Mouse (Mus musculus): Measurements from ENCODE around the gene Optn.
"Not testable (repeated sequence)": the region's sequence is repeated elsewhere in the genome, so short reads cannot be mapped to it uniquely, and the experiment has no call there.

Optn gene

GRCm38 (mm10) chr2:5063299-5064205 lies at the start of gene Optn:
Gene Optn (minus strand): TSS chr2:5064051.
- DNase-seq: peak; percentile 96

- peak; percentile 58 to 59 for DNase-seq
Measured at GRCm38 (mm10) chr2:5112785-5113291, 49.0 kb upstream of the Optn start.

GRCm38 (mm10) chr2:5102891-5103290 lies 39.0 kb upstream of the Optn start:
- DNase-seq: no peak

- no peak for DNase-seq
Measured at GRCm38 (mm10) chr2:5101743-5102245, 37.9 kb upstream of the Optn start.

GRCm38 (mm10) chr2:5099176-5099575 lies 35.3 kb upstream of the Optn start:
- DNase-seq: no peak

- DNase-seq: peak in 1 of 2 experiments; percentile 12
Measured at GRCm38 (mm10) chr2:5097786-5098445, 34.1 kb upstream of the Optn start.

GRCm38 (mm10) chr2:5095316-5095715 lies 31.5 kb upstream of the Optn start:
- no peak for DNase-seq

- DNase-seq: peak in 1 of 2 experiments; percentile 21
Measured at GRCm38 (mm10) chr2:5094876-5095275, 31.0 kb upstream of the Optn start.

GRCm38 (mm10) chr2:5090385-5090784 lies 26.5 kb upstream of the Optn start:
- peak; percentile 54 to 62 for DNase-seq

GRCm38 (mm10) chr2:5087667-5088066 lies 23.8 kb upstream of the Optn start:
- DNase-seq: no peak

- no peak for DNase-seq
Measured at GRCm38 (mm10) chr2:5083739-5084138, 19.9 kb upstream of the Optn start.

- peak; percentile 79 to 84 for DNase-seq
Measured at GRCm38 (mm10) chr2:5080053-5080787, 16.4 kb upstream of the Optn start.

GRCm38 (mm10) chr2:5077937-5078336 lies 14.1 kb upstream of the Optn start:
- DNase-seq: no peak

- DNase-seq: no peak
Measured at GRCm38 (mm10) chr2:5077490-5077889, 13.6 kb upstream of the Optn start.

GRCm38 (mm10) chr2:5075856-5076255 lies 12.0 kb upstream of the Optn start:
- DNase-seq: no peak

- no peak for DNase-seq
Measured at GRCm38 (mm10) chr2:5075432-5075831, 11.6 kb upstream of the Optn start.

GRCm38 (mm10) chr2:5073785-5074184 lies 9.9 kb upstream of the Optn start:
- no peak for DNase-seq

GRCm38 (mm10) chr2:5067951-5068350 lies 4.1 kb upstream of the Optn start:
- no peak for DNase-seq

GRCm38 (mm10) chr2:5067254-5067653 lies 3.4 kb upstream of the Optn start:
- DNase-seq: not testable (repeated sequence)

- peak; percentile 74 for DNase-seq
Measured at GRCm38 (mm10) chr2:5064247-5064646, 396 bp upstream of the Optn start.

GRCm38 (mm10) chr2:5062496-5063298 lies 1.2 kb downstream of the Optn start:
- no peak for DNase-seq

- no peak for DNase-seq
Measured at GRCm38 (mm10) chr2:5061133-5061708, 2.6 kb downstream of the Optn start.

All from cerebellum, postnatal 10 days (tissue).